Mouse (Mus musculus) olfactory bulb, adult 2 months (tissue): Measurements from ENCODE around the gene Per1.

ENCODE experiments used
- CTCF ChIP-seq: fragments of 200-500 bp; IDR thresholded peaks from 2 replicates; pipeline ENCODE4 v1.5.1; 2012; ENCODE audit warnings: low read depth, mild to moderate bottlenecking, low read length, moderate library complexity; ENCODE audit not compliant: insufficient read depth
- POLR2A ChIP-seq: fragments of 200-500 bp; IDR thresholded peaks from 2 replicates; pipeline ENCODE4 v1.6.1; 2012; ENCODE audit warnings: mild to moderate bottlenecking, low read depth, low read length, moderate library complexity; ENCODE audit not compliant: insufficient read depth

DNA sequence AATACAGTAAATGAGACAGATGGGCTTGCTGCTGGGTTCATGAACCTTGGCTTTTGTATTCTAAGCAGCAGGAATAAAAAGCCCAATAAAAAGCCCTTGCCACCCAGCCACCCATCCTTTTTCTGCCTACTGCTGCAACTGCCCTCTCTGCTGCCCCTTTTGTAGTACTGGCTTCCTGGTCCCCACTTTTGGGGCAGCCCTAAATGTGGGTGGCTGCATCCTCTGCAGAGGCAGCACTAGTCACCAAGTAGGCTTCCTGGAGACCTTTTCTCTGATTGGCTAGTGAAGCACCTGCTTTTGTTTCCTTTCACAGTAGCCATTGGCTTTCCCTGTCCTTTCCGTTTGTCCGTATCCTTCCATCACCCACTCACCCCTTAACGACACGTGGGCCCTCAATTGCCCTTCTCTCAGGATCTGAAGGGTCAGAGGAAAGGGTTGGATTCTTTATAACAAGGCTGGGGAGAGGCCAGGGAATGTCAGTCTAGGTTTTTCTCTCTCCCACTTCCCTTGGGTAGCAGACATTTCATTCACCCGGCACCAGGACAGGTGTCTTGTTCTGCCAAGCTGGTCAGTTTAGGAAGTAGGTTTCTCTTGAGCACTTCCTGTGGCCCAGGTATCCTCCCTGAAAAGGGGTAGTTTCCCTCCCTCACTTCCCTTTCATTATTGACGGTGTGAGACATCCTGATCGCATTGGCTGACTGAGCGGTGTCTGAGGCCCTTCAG, 3.2 kb downstream of the Per1 start:
- no peak for TF ChIP-seq POLR2A
- TF ChIP-seq CTCF = no peak
